10 mouse cellular contexts compared by ENCODE assay signal in genomic region chr2:115776924-115777860, GRCm38 (mm10).
DNase-seq lines count a peak whose midpoint lies in the region; ATAC-seq and TF ChIP-seq lines count a peak whose summit lies in the region.
"Had no signal": no experiment of that assay in that cellular context is flagged by ENCODE, and none has a peak within 500 bp of the region (broad histone marks: within the 10 kb centered on the region; RNA-seq: fewer than 3 reads in every experiment).

No protein-coding gene starts in this region.

- H3K27me3 ChIP-seq in embryonic facial prominence, embryonic 12.5 days = no peaks in the 10 kb centered on the region
- no peaks in the 10 kb centered on the region for H3K27me3 ChIP-seq in forebrain, postnatal 0 days (ENCODE audit: insufficient read depth, low read length)
- H3K27me3 ChIP-seq: hindbrain, embryonic 12.5 days; neural tube, embryonic 12.5 days had no signal

- TF ChIP-seq CTCF in forebrain, postnatal 0 days (IDR thresholded peaks at IDR 0.05; ENCODE audit: low read depth) = no peak

- H3K9ac ChIP-seq in embryonic facial prominence, embryonic 12.5 days = no peak overlapping the region
- H3K9ac ChIP-seq in forebrain, postnatal 0 days = no peak overlapping the region
- H3K9ac ChIP-seq: hindbrain, embryonic 12.5 days; neural tube, embryonic 12.5 days had no signal

- H3K4me2 ChIP-seq in embryonic facial prominence, embryonic 12.5 days (replicated peaks) = no peak overlapping the region
- H3K4me2 ChIP-seq in forebrain, postnatal 0 days (ENCODE audit: low read depth) = no peak overlapping the region
- H3K4me2 ChIP-seq: hindbrain, embryonic 12.5 days; neural tube, embryonic 12.5 days had no signal

- no peak for ATAC-seq in embryonic facial prominence, embryonic 12.5 days (ENCODE audit: insufficient number of reproducible peaks, insufficient read depth, low FRiP score, low TSS enrichment)
- no peak for ATAC-seq in forebrain, postnatal 0 days

- 49% methylated on average over 17 of the region's 17 CpGs for WGBS in embryonic facial prominence, embryonic 12.5 days
- 86% methylated on average over 17 of the region's 17 CpGs for WGBS in forebrain, postnatal 0 days

- H3K4me3 ChIP-seq in embryonic facial prominence, embryonic 12.5 days = no peak overlapping the region
- no peak overlapping the region for H3K4me3 ChIP-seq in forebrain, postnatal 0 days (ENCODE audit: low read depth, low read length)
- H3K4me3 ChIP-seq: hindbrain, embryonic 12.5 days; neural tube, embryonic 12.5 days had no signal

- H3K9me3 ChIP-seq in embryonic facial prominence, embryonic 12.5 days = no peaks in the 10 kb centered on the region
- no peaks in the 10 kb centered on the region for H3K9me3 ChIP-seq in forebrain, postnatal 0 days (ENCODE audit: low read length)
- H3K9me3 ChIP-seq: G1E; hindbrain, embryonic 12.5 days; neural tube, embryonic 12.5 days had no signal

- peak; percentile 58 for DNase-seq in embryo, embryonic 10 days (ENCODE audit: low spot score)
- DNase-seq in kidney, adult 9 months = peak; percentile 67
- peak; percentile 30 for DNase-seq in lung, postnatal 10 days
- DNase-seq in forebrain, postnatal 0 days = no peak
- DNase-seq in spleen, postnatal 36 days (ENCODE audit: low spot score in 2 of 2) = no peak
- DNase-seq in thymus, postnatal 14 days = no peak

- H3K36me3 ChIP-seq in embryonic facial prominence, embryonic 12.5 days = no peaks in the 10 kb centered on the region
- H3K36me3 ChIP-seq in forebrain, postnatal 0 days (ENCODE audit: insufficient read depth) = no peaks in the 10 kb centered on the region
- H3K36me3 ChIP-seq: hindbrain, embryonic 12.5 days; neural tube, embryonic 12.5 days had no signal

- H3K4me1 ChIP-seq in embryonic facial prominence, embryonic 12.5 days = peaks cover 15% of the 10 kb centered on the region
- H3K4me1 ChIP-seq in forebrain, postnatal 0 days (ENCODE audit: insufficient read depth) = no peaks in the 10 kb centered on the region
- H3K4me1 ChIP-seq: hindbrain, embryonic 12.5 days; neural tube, embryonic 12.5 days had no signal

- H3K27ac ChIP-seq in embryonic facial prominence, embryonic 12.5 days = 0 out of 2 replicates have a peak overlapping the region, but pooled peaks have one; percentile 50
- H3K27ac ChIP-seq in forebrain, postnatal 0 days (ENCODE audit: low read depth, low read length) = no peak overlapping the region
- H3K27ac ChIP-seq: hindbrain, embryonic 12.5 days; neural tube, embryonic 12.5 days had no signal

Comparison
In these comparisons a context has a peak if more than half of its experiments do, and no peak if none do; other contexts are left out.
1. DNase-seq: peak in embryo, embryonic 10 days (single experiment), kidney, adult 9 months (single experiment) and lung, postnatal 10 days (single experiment); none in forebrain, postnatal 0 days (single experiment), spleen, postnatal 36 days (0 of 2) and thymus, postnatal 14 days (single experiment).